Mouse (Mus musculus): Measurements from ENCODE around the gene Map4k5. TPM values are rescaled to one million over a fixed set of nuclear protein-coding genes. Genes with fewer than 3 reads are reported as not detected.

The Map4k5 gene
- total RNA-seq, 4 experiments from 2014 or later, result 19.1 to 21.2 (median 20.3) TPM

- DNase-seq (ENCODE audit: low spot score), result no peak
These were observed 49.2 kb downstream of the Map4k5 start for GRCm38 (mm10) chr12:69843531-69844445.

- DNase-seq (ENCODE audit: low spot score), result no peak
These were observed 54.6 kb downstream of the Map4k5 start for GRCm38 (mm10) chr12:69838376-69838775.

GRCm38 (mm10) chr12:69833982-69834604, 58.9 kb downstream of the Map4k5 start:
- DNase-seq (ENCODE audit: low spot score), result no peak

GRCm38 (mm10) chr12:69831239-69831910, 61.6 kb downstream of the Map4k5 start:
- DNase-seq (ENCODE audit: low spot score), result no peak

GRCm38 (mm10) chr12:69828214-69828613, 64.8 kb downstream of the Map4k5 start:
- DNase-seq (ENCODE audit: low spot score), result no peak

GRCm38 (mm10) chr12:69824881-69825597, 68.0 kb downstream of the Map4k5 start:
- DNase-seq (ENCODE audit: low spot score), result no peak

GRCm38 (mm10) chr12:69814272-69814671, 78.7 kb downstream of the Map4k5 start:
- peak; percentile 32 for DNase-seq (ENCODE audit: low spot score)

- DNase-seq (ENCODE audit: low spot score), result no peak
These were observed 79.4 kb downstream of the Map4k5 start for GRCm38 (mm10) chr12:69813596-69813995.

- peak; percentile 19 for DNase-seq (ENCODE audit: low spot score)
These were observed 80.0 kb downstream of the Map4k5 start for GRCm38 (mm10) chr12:69812986-69813385.

GRCm38 (mm10) chr12:69811976-69812375, 81.0 kb downstream of the Map4k5 start:
- DNase-seq (ENCODE audit: low spot score), result no peak

- no peak for DNase-seq (ENCODE audit: low spot score)
These were observed 83.6 kb downstream of the Map4k5 start for GRCm38 (mm10) chr12:69809439-69809838.

- DNase-seq (ENCODE audit: low spot score), result no peak
These were observed 85.5 kb downstream of the Map4k5 start for GRCm38 (mm10) chr12:69807399-69807985.

GRCm38 (mm10) chr12:69805148-69805547, 87.9 kb downstream of the Map4k5 start:
- no peak for DNase-seq (ENCODE audit: low spot score)

- DNase-seq (ENCODE audit: low spot score), result no peak
These were observed 88.5 kb downstream of the Map4k5 start for GRCm38 (mm10) chr12:69804393-69805070.

- no peak for DNase-seq (ENCODE audit: low spot score)
These were observed 89.8 kb downstream of the Map4k5 start for GRCm38 (mm10) chr12:69803196-69803595.

- DNase-seq (ENCODE audit: low spot score), result no peak
These were observed 92.4 kb downstream of the Map4k5 start for GRCm38 (mm10) chr12:69800586-69800985.

GRCm38 (mm10) chr12:69796311-69796710, 96.7 kb downstream of the Map4k5 start:
- no peak for DNase-seq (ENCODE audit: low spot score)

- DNase-seq (ENCODE audit: low spot score), result no peak
These were observed 102.2 kb downstream of the Map4k5 start, which contains the start of gene Cdkl1 for GRCm38 (mm10) chr12:69790530-69791505. Gene Cdkl1 (minus strand): TSS chr12:69791267.

GRCm38 (mm10) chr12:69789766-69790529, 103.1 kb downstream of the Map4k5 start:
- no peak for DNase-seq (ENCODE audit: low spot score)

Measured in heart, adult 8-10 months (tissue).